Mouse (Mus musculus) v-Abl transformed pro-B cells (cell line): ENCODE results near the gene Olfr545.
"Not testable (repeated sequence)": the region's sequence is repeated elsewhere in the genome, so short reads cannot be mapped to it uniquely, and the experiment has no call there.

Experiments used
- in situ Hi-C, 2 experiments: fragments of 400-800 bp; cut with MboI; formaldehyde crosslinking; loops; one replicate each; pipeline ENCODE4 v1.15.1; 2025; ENCODE audit not compliant: unreplicated experiment in 2 of 2

Olfr545 gene

GRCm38 (mm10) chr7:102499473-102499872, at the start of gene Olfr545:
TSS of gene Olfr545 (minus strand) at chr7:102499573.
- in situ Hi-C loops = no loop called here

GRCm38 (mm10) chr7:102541251-102541650, 41.9 kb upstream of the Olfr545 start:
- in situ Hi-C loops = no loop called here

- in situ Hi-C loops = no loop called here
Measured at GRCm38 (mm10) chr7:102540596-102540995, 41.2 kb upstream of the Olfr545 start, which contains the start of gene Olfr548-ps1. TSS of gene Olfr548-ps1 (plus strand) at chr7:102540896.

GRCm38 (mm10) chr7:102534449-102534848, 35.1 kb upstream of the Olfr545 start, which contains the start of gene Olfr547:
TSS of gene Olfr547 (plus strand) at chr7:102534749.
- in situ Hi-C loops = no loop called here

- in situ Hi-C loops = no loop called here
Measured at GRCm38 (mm10) chr7:102529052-102529451, 29.7 kb upstream of the Olfr545 start.

- in situ Hi-C loops = loop anchor here (5.0 to 25.0 kb wide), 4 partner anchors 405 to 1668 kb away; partner anchors contain the start of genes Olfr243 (in 2 of the 2), Olfr633 (in 2 of the 2), Olfr572 (in 1 of the 2) and Olfr648 (in 1 of the 2)
Measured at GRCm38 (mm10) chr7:102517051-102517335, 17.6 kb upstream of the Olfr545 start.

- in situ Hi-C loops = loop anchor here (5.0 to 25.0 kb wide), 4 partner anchors 406 to 1668 kb away; partner anchors contain the start of genes Olfr243 (in 2 of the 2), Olfr633 (in 2 of the 2), Olfr572 (in 1 of the 2) and Olfr648 (in 1 of the 2)
Measured at GRCm38 (mm10) chr7:102516261-102517050, 17.1 kb upstream of the Olfr545 start.

- in situ Hi-C loops = loop anchor here (5.0 to 25.0 kb wide), 6 partner anchors 123 to 1683 kb away; partner anchors contain the start of genes Olfr243 (in 2 of the 2), Olfr554 (in 2 of the 2), Olfr633 (in 2 of the 2) and Olfr557 (in 1 of the 2)
Measured at GRCm38 (mm10) chr7:102514144-102514543, 14.8 kb upstream of the Olfr545 start.

GRCm38 (mm10) chr7:102512814-102513435, 13.6 kb upstream of the Olfr545 start:
- in situ Hi-C loops = loop anchor here (5.0 to 25.0 kb wide), 6 partner anchors 124 to 1684 kb away; partner anchors contain the start of genes Olfr243 (in 2 of the 2), Olfr554 (in 2 of the 2), Olfr633 (in 2 of the 2) and Olfr557 (in 1 of the 2)

- in situ Hi-C loops = loop anchor here (5.0 to 25.0 kb wide), 6 partner anchors 125 to 1685 kb away; partner anchors contain the start of genes Olfr243 (in 2 of the 2), Olfr554 (in 2 of the 2), Olfr633 (in 2 of the 2) and Olfr557 (in 1 of the 2)
Measured at GRCm38 (mm10) chr7:102511927-102512326, 12.6 kb upstream of the Olfr545 start.

GRCm38 (mm10) chr7:102509726-102510125, 10.4 kb upstream of the Olfr545 start:
- in situ Hi-C loops = loop anchor here (5.0 to 25.0 kb wide), 7 partner anchors 128 to 1688 kb away; partner anchors contain the start of genes Olfr243 (in 2 of the 2), Olfr554 (in 2 of the 2), Olfr633 (in 2 of the 2) and Olfr557 (in 1 of the 2)

GRCm38 (mm10) chr7:102508666-102509065, 9.3 kb upstream of the Olfr545 start:
- in situ Hi-C loops = loop anchor here (5.0 to 25.0 kb wide), 2 partner anchors 409 to 1204 kb away; partner anchors contain the start of genes Olfr243 (in 2 of the 2) and Olfr571 (in 1 of the 2)

- in situ Hi-C loops = loop anchor here (5.0 to 25.0 kb wide), 2 partner anchors 409 to 1204 kb away; partner anchors contain the start of genes Olfr243 (in 2 of the 2) and Olfr571 (in 1 of the 2)
Measured at GRCm38 (mm10) chr7:102508066-102508465, 8.7 kb upstream of the Olfr545 start.

- in situ Hi-C loops = loop anchor here (5.0 to 25.0 kb wide), 2 partner anchors 410 to 1205 kb away; partner anchors contain the start of genes Olfr243 (in 2 of the 2) and Olfr571 (in 1 of the 2)
Measured at GRCm38 (mm10) chr7:102506848-102507247, 7.5 kb upstream of the Olfr545 start.

GRCm38 (mm10) chr7:102501986-102502385, 2.6 kb upstream of the Olfr545 start:
- in situ Hi-C loops = loop anchor here (25.0 kb wide), 1 partner anchor 1210 kb away; the partner anchor contains the start of gene Olfr243 (in 2 of the 2)

- in situ Hi-C loops = not testable (repeated sequence)
Measured at GRCm38 (mm10) chr7:102494416-102494815, 5.0 kb downstream of the Olfr545 start.

GRCm38 (mm10) chr7:102488161-102488560, 11.2 kb downstream of the Olfr545 start, which contains the start of gene Olfr544:
TSS of gene Olfr544 (minus strand) at chr7:102488313.
- in situ Hi-C loops = no loop called here

GRCm38 (mm10) chr7:102486105-102486504, 13.3 kb downstream of the Olfr545 start:
- in situ Hi-C loops = no loop called here

GRCm38 (mm10) chr7:102484766-102485165, 14.6 kb downstream of the Olfr545 start:
- in situ Hi-C loops = not testable (repeated sequence)

GRCm38 (mm10) chr7:102483665-102484064, 15.7 kb downstream of the Olfr545 start:
- in situ Hi-C loops = no loop called here
